Mouse (Mus musculus) kidney, postnatal 36 days (tissue): Measurements from ENCODE around the gene Snn.

Experiments
- DNase-seq, 2 experiments: peaks; one replicate each; pipeline ENCODE4 v3.0.0; 2021 to 2022; ENCODE audit warnings: mixed read lengths in 2 of 2

Snn gene

GRCm38 (mm10) chr16:11086299-11086698 lies 25.6 kb downstream of the Snn start:
- DNase-seq: no peak

GRCm38 (mm10) chr16:11086856-11087588 lies 26.3 kb downstream of the Snn start:
- peak; percentile 36 to 43 for DNase-seq

- no peak for DNase-seq
Observed at GRCm38 (mm10) chr16:11090836-11091570, 30.3 kb downstream of the Snn start.

GRCm38 (mm10) chr16:11092061-11092460 lies 31.3 kb downstream of the Snn start:
- DNase-seq: peak; percentile 48 to 58

GRCm38 (mm10) chr16:11092523-11092922 lies 31.8 kb downstream of the Snn start:
- no peak for DNase-seq

GRCm38 (mm10) chr16:11093717-11094386 lies 33.1 kb downstream of the Snn start:
- no peak for DNase-seq

GRCm38 (mm10) chr16:11097301-11097700 lies 36.6 kb downstream of the Snn start:
- DNase-seq: no peak

- DNase-seq: no peak
Observed at GRCm38 (mm10) chr16:11104905-11105304, 44.2 kb downstream of the Snn start.

- DNase-seq: peak in 1 of 2 experiments; percentile 9
Observed at GRCm38 (mm10) chr16:11109198-11109740, 48.5 kb downstream of the Snn start.

- DNase-seq: no peak
Observed at GRCm38 (mm10) chr16:11122625-11123024, 61.9 kb downstream of the Snn start.

- DNase-seq: no peak
Observed at GRCm38 (mm10) chr16:11124110-11124509, 63.4 kb downstream of the Snn start.
